Mouse (Mus musculus): ENCODE data around the gene Lyg1. TPM values are rescaled to one million over a fixed set of nuclear protein-coding genes. Genes with fewer than 3 reads are reported as not detected.

Gene Lyg1
- polyA plus RNA-seq (2017; shearing (Covaris generic)) = not detected

DNA sequence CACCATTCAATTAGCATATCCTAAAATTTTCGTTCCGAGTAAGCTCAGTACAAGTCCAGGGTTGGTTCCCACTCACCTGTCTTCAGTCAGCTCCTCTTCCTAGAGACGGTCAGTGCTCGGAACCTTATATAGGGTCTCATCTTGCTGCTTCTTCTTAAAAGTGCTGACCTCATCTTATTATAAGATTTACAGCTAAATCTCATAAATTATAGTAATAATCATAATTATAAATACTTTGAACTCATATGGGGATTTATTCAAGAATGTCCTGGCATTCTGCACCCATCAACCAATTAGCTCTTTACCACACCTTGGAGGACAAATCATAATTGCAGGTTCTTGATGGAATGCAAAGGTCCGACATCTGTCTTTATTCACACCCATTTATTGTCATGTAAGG is at the start of gene Lyg1:
Lyg1 (minus strand) TSS at position 101 of the 400 bp plus-strand sequence.

DNA sequence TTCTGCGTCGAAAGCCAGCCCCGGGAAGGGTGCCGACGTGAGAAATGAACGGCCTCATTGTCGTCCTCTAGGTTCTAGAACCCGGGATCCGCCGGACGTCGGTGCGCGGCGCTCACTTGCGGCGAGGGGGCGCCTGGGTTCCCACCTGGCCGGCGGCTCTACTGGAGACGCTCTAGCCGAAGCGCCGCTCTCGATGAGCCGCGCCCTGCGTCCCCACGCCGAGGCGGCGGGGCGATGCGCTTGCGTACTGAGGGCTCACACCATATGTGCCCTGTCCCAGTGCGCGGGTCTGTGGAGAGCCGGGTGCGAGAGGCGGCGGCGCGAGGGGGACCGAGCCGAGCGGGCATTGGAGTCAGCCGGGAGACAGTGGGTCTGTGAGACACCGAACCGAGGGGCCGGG is 40.3 kb upstream of the Lyg1 start, which contains the start of the genes Txndc9 and Eif5b:
Txndc9 (minus strand) TSS at position 27 of the 400 bp plus-strand sequence.
Eif5b (plus strand) TSS at position 144 of the 400 bp plus-strand sequence.

DNA sequence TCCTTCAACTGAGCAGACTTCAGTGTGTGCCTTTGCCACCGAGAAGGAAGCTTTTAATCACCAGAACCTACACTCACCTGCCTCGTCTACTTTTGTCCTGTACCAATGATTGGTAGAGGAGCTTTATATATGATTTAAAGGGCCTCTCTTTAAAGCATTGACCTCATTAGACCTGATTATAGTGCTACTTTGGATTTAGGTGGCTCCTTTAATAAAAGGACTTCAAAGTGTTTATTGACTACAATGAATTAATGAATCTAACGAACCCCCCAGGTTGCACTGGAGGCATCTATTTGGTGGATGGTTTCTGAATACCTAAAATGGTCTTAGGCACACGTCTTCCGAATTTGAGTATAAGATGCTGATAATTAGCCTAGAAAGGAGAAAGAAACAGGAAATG is 41.2 kb downstream of the Lyg1 start, which contains the start of gene Lyg2:
Lyg2 (minus strand) TSS at position 101 of the 400 bp plus-strand sequence.

Other genes with a start within 250 kb of the Lyg1 start
- gene 2010300C02Rik, start 237.7 kb downstream of the Lyg1 start, polyA plus RNA-seq (2017; shearing (Covaris generic)) = 0.79 TPM
- gene Tsga10, start 91.3 kb downstream of the Lyg1 start, polyA plus RNA-seq (2017; shearing (Covaris generic)) = 2.9 TPM
- 7.8 TPM for gene Lipt1, start 86.0 kb downstream of the Lyg1 start, polyA plus RNA-seq (2017; shearing (Covaris generic))
- 94.9 TPM for gene Mitd1, start 67.3 kb downstream of the Lyg1 start, polyA plus RNA-seq (2017; shearing (Covaris generic))
- 169 TPM for gene Mrpl30, start 67.3 kb downstream of the Lyg1 start, polyA plus RNA-seq (2017; shearing (Covaris generic))
- not detected for gene Lyg2, start 41.3 kb downstream of the Lyg1 start, polyA plus RNA-seq (2017; shearing (Covaris generic))
- gene Txndc9, start 40.1 kb upstream of the Lyg1 start, polyA plus RNA-seq (2017; shearing (Covaris generic)) = 103 TPM
- 18.2 TPM for gene Eif5b, start 40.3 kb upstream of the Lyg1 start, polyA plus RNA-seq (2017; shearing (Covaris generic))
- gene Rev1, start 172.0 kb upstream of the Lyg1 start, polyA plus RNA-seq (2017; shearing (Covaris generic)) = 44.5 TPM